Mouse (Mus musculus) cerebellum, adult 2 months (tissue): ENCODE results near the gene Clic6.

Experiments used
- CTCF ChIP-seq: fragments of 200-500 bp; IDR thresholded peaks from 2 replicates; pipeline ENCODE4 v1.5.1; 2011; ENCODE audit warnings: low read depth, mild to moderate bottlenecking, control low read depth, low read length, moderate library complexity, borderline replicate concordance; ENCODE audit not compliant: insufficient read depth
- POLR2A ChIP-seq: fragments of 200-500 bp; IDR thresholded peaks from 2 replicates; pipeline ENCODE4 v1.6.1; 2011; ENCODE audit warnings: low read length, control low read depth, borderline replicate concordance; ENCODE audit not compliant: insufficient read depth

GRCm38 (mm10) chr16:92439775-92440174 lies 45.8 kb upstream of the Clic6 start:
- TF ChIP-seq CTCF (no peak), POLR2A (no peak)
